Mouse (Mus musculus) ES-Bruce4 (cell line): ENCODE measurements around the gene Pik3cd. TPM values are rescaled to one million over a fixed set of nuclear protein-coding genes. Genes with fewer than 3 reads are reported as not detected.
"Not testable (repeated sequence)": the region's sequence is repeated elsewhere in the genome, so short reads cannot be mapped to it uniquely, and the experiment has no call there.

Experiments
- H3K27ac ChIP-seq: 2 replicates; pipeline ENCODE4 v1.5.1; 2012; ENCODE audit warnings: low read length, inconsistent platforms; ENCODE audit not compliant: insufficient read depth
- H3K27me3 ChIP-seq: 2 replicates; pipeline ENCODE4 v1.6.1; 2012; ENCODE audit warnings: mild to moderate bottlenecking, low read length, inconsistent platforms; ENCODE audit not compliant: control insufficient read depth, poor library complexity, insufficient read depth, severe bottlenecking
- H3K36me3 ChIP-seq: 2 replicates; pipeline ENCODE4 v1.6.1; 2012; ENCODE audit warnings: inconsistent platforms, mild to moderate bottlenecking, low read length, moderate library complexity; ENCODE audit not compliant: control insufficient read depth, poor library complexity, insufficient read depth, severe bottlenecking
- H3K4me1 ChIP-seq: one replicate; pipeline ENCODE4 v1.8.1; 2011; ENCODE audit warnings: low read length; ENCODE audit not compliant: control insufficient read depth, insufficient read depth
- H3K4me3 ChIP-seq: 2 replicates; pipeline ENCODE4 v1.5.1; 2011; ENCODE audit warnings: low read depth, mild to moderate bottlenecking, low read length
- H3K9ac ChIP-seq: 2 replicates; pipeline ENCODE4 v1.6.1; 2012; ENCODE audit warnings: low read depth, mild to moderate bottlenecking, inconsistent platforms; ENCODE audit not compliant: poor library complexity, severe bottlenecking
- H3K9me3 ChIP-seq: replicated peaks from 2 replicates; pipeline ENCODE4 v1.6.1; 2012; ENCODE audit warnings: mild to moderate bottlenecking, low read length, inconsistent platforms; ENCODE audit not compliant: control insufficient read depth, poor library complexity, insufficient read depth, severe bottlenecking
- CTCF ChIP-seq: IDR thresholded peaks from one replicate; pipeline ENCODE4 v1.8.1; 2011; ENCODE audit warnings: low read depth, low read length
- EP300 ChIP-seq: IDR thresholded peaks from 2 replicates; pipeline ENCODE4 v1.6.1; 2011; ENCODE audit warnings: low read depth, low read length; ENCODE audit not compliant: insufficient read depth
- POLR2A ChIP-seq: IDR thresholded peaks from one replicate; pipeline ENCODE4 v1.8.1; 2011; ENCODE audit warnings: low read length; ENCODE audit not compliant: insufficient read depth
- polyA plus RNA-seq: library from polyadenylated mRNA; stranded (reverse); fragments of >200 nt; gene quantifications from 2 replicates; pipeline ENCODE4 v1.2.4, GENCODE M21; 2011; ENCODE audit warnings: low read depth; ENCODE audit not compliant: missing spikeins, insufficient read depth, insufficient read length

The Pik3cd gene
- polyA plus RNA-seq, 1 experiment = 13.5 TPM

GRCm38 (mm10) chr4:149628810-149629209 is 73.6 kb downstream of the Pik3cd start:
- Histone ChIP-seq H3K27ac (no peak overlapping the region), H3K9ac (no peak overlapping the region), H3K27me3 (no peaks in the 10 kb centered on the region), H3K9me3 (no peaks in the 10 kb centered on the region), H3K4me1 (no peaks in the 10 kb centered on the region), H3K36me3 (no peaks in the 10 kb centered on the region; the same call in 1 of the 2 replicates), H3K4me3 (no peak overlapping the region)
- no peak for TF ChIP-seq CTCF

- TF ChIP-seq POLR2A (no peak), CTCF (peak; percentile 95), EP300 (no peak)
- H3K4me1 ChIP-seq = no peaks in the 10 kb centered on the region
- H3K27ac ChIP-seq = no peak overlapping the region
- H3K9me3 ChIP-seq = no peaks in the 10 kb centered on the region
- H3K4me3 ChIP-seq = no peak overlapping the region
- H3K36me3 ChIP-seq = no peaks in the 10 kb centered on the region; the same call in 1 of the 2 replicates
- H3K9ac ChIP-seq = no peak overlapping the region
- H3K27me3 ChIP-seq = no peaks in the 10 kb centered on the region
Measured at GRCm38 (mm10) chr4:149628372-149628771, 74.0 kb downstream of the Pik3cd start.

- Histone ChIP-seq H3K4me3 (no peak overlapping the region), H3K9me3 (no peaks in the 10 kb centered on the region), H3K9ac (no peak overlapping the region), H3K27me3 (no peaks in the 10 kb centered on the region), H3K4me1 (no peaks in the 10 kb centered on the region), H3K27ac (no peak overlapping the region), H3K36me3 (no peaks in the 10 kb centered on the region; the same call in 1 of the 2 replicates)
- TF ChIP-seq POLR2A (no peak), CTCF (no peak), EP300 (no peak)
Measured at GRCm38 (mm10) chr4:149626809-149627208, 75.6 kb downstream of the Pik3cd start.

GRCm38 (mm10) chr4:149623711-149624110 is 78.7 kb downstream of the Pik3cd start:
- no peaks in the 10 kb centered on the region for H3K9me3 ChIP-seq
- no peak overlapping the region for H3K4me3 ChIP-seq
- no peak overlapping the region for H3K27ac ChIP-seq
- no peaks in the 10 kb centered on the region for H3K27me3 ChIP-seq
- peaks cover 8% of the 10 kb centered on the region for H3K4me1 ChIP-seq
- TF ChIP-seq EP300 (no peak), POLR2A (no peak), CTCF (no peak)
- no peaks in the 10 kb centered on the region for H3K36me3 ChIP-seq
- H3K9ac ChIP-seq = no peak overlapping the region

GRCm38 (mm10) chr4:149621286-149621685 is 81.1 kb downstream of the Pik3cd start:
- no peaks in the 10 kb centered on the region for H3K27me3 ChIP-seq
- no peak overlapping the region for H3K27ac ChIP-seq
- TF ChIP-seq EP300 (no peak), CTCF (no peak), POLR2A (no peak)
- H3K9ac ChIP-seq = no peak overlapping the region
- H3K4me1 ChIP-seq = peaks cover 8% of the 10 kb centered on the region
- H3K4me3 ChIP-seq = no peak overlapping the region
- no peaks in the 10 kb centered on the region for H3K36me3 ChIP-seq
- no peaks in the 10 kb centered on the region for H3K9me3 ChIP-seq

GRCm38 (mm10) chr4:149619988-149620387 is 82.4 kb downstream of the Pik3cd start:
- H3K9me3 ChIP-seq = no peaks in the 10 kb centered on the region
- peaks cover 8% of the 10 kb centered on the region for H3K4me1 ChIP-seq
- H3K27ac ChIP-seq = no peak overlapping the region
- no peak for TF ChIP-seq POLR2A
- TF ChIP-seq CTCF = no peak
- TF ChIP-seq EP300 = no peak
- H3K4me3 ChIP-seq = no peak overlapping the region
- no peaks in the 10 kb centered on the region for H3K27me3 ChIP-seq
- 0 out of 2 replicates have a peak, but pooled peaks cover under 1% of the 10 kb centered on the region for H3K36me3 ChIP-seq
- no peak overlapping the region for H3K9ac ChIP-seq

GRCm38 (mm10) chr4:149616999-149617398 is 85.4 kb downstream of the Pik3cd start:
- H3K27me3 ChIP-seq, H3K27ac ChIP-seq, H3K9ac ChIP-seq, H3K4me1 ChIP-seq, H3K36me3 ChIP-seq, H3K9me3 ChIP-seq, H3K4me3 ChIP-seq: not testable (repeated sequence)
